Mouse (Mus musculus): ENCODE data around the gene Cadm2. TPM values are rescaled to one million over a fixed set of nuclear protein-coding genes. Genes with fewer than 3 reads are reported as not detected.

The Cadm2 gene
- total RNA-seq, 2 experiments from 2014 or later = 0.26 to 1.3 TPM

- no peak for DNase-seq (ENCODE audit: low spot score)
- intact Hi-C loops (cut with DNase I) = no loop called here
Observed at GRCm38 (mm10) chr16:67186322-67186721, 434.4 kb downstream of the Cadm2 start.

DNA sequence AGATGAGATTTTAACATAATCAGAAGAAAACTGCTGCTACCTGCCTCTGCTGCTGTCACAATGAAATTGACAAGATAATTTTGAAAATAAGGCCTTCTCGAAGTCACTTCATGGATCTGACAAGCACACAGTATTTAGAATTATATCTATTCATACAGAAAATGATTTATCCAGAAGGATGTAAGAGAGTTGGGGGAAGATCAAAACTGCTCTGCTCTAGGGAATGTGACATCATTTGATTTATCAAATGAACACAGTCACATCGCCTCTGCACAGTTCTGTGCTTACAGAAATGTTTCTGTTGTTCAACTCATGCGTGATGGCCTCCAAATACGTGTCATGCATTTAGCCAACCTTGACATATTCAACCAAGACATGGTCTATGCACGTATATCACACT lies 437.8 kb downstream of the Cadm2 start:
- DNase-seq (ENCODE audit: low spot score) = no peak

GRCm38 (mm10) chr16:67175386-67175785 lies 445.3 kb downstream of the Cadm2 start:
- intact Hi-C loops (cut with DNase I) = no loop called here
- no peak for DNase-seq (ENCODE audit: low spot score)

More for the DNA sequence above, 437.8 kb downstream of the Cadm2 start:
- intact Hi-C loops (cut with DNase I) = no loop called here

GRCm38 (mm10) chr16:67162211-67162790 lies 458.4 kb downstream of the Cadm2 start:
- intact Hi-C loops (cut with DNase I) = no loop called here

GRCm38 (mm10) chr16:67124811-67125210 lies 495.9 kb downstream of the Cadm2 start:
- intact Hi-C loops (cut with DNase I) = no loop called here
- no peak for DNase-seq (ENCODE audit: low spot score)

More at GRCm38 (mm10) chr16:67162211-67162790, 458.4 kb downstream of the Cadm2 start:
- DNase-seq (ENCODE audit: low spot score) = no peak

GRCm38 (mm10) chr16:67122532-67122931 lies 498.2 kb downstream of the Cadm2 start:
- no peak for DNase-seq (ENCODE audit: low spot score)
- intact Hi-C loops (cut with DNase I) = no loop called here

- intact Hi-C loops (cut with DNase I) = no loop called here
- no peak for DNase-seq (ENCODE audit: low spot score)
Observed at GRCm38 (mm10) chr16:67121781-67122180, 498.9 kb downstream of the Cadm2 start.

- no peak for DNase-seq (ENCODE audit: low spot score)
- intact Hi-C loops (cut with DNase I) = no loop called here
Observed at GRCm38 (mm10) chr16:67106478-67107061, 514.1 kb downstream of the Cadm2 start.

- intact Hi-C loops (cut with DNase I) = no loop called here
- DNase-seq (ENCODE audit: low spot score) = no peak
Observed at GRCm38 (mm10) chr16:67096706-67097105, 524.0 kb downstream of the Cadm2 start.

DNA sequence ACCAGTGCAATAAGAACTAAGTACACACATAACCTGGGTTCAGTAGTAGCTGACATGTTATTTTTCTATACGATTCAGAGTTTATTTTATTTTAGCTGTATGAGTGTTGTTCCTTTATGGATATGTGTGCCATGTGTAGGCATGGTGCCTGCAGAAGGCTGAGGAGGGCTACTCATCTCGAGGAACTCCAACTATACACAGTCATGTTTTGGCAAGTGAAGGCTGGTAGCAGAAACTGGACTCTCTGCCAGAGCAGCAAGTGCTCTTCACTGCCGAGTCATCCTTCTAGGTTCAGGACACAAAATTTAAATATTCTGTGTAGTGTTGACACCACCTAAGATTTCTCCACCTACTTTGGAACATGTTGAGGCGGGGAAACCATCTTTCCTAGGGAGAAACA lies 524.8 kb downstream of the Cadm2 start:
- intact Hi-C loops (cut with DNase I) = no loop called here
- DNase-seq (ENCODE audit: low spot score) = no peak

DNA sequence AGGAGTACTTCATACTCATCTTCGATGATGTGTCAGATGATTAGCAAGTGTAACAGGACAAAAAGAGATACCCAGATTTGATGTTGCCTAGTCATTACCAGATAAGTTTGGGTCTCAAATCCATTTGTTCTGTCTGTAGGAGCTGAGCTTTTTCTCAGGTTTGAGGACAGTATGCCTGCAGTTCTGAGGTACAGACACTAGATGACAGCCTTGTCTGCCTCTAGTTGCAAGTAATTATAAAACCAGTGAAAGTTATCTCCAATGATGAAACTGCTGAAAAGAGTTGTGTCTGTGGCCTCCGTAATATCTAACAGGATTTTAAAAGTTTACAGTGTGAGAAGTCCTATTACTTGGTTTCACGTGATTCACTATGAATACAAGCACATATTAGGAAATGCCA lies 531.0 kb downstream of the Cadm2 start:
- intact Hi-C loops (cut with DNase I) = no loop called here
- DNase-seq (ENCODE audit: low spot score) = no peak

GRCm38 (mm10) chr16:67079318-67079717 lies 541.4 kb downstream of the Cadm2 start:
- no peak for DNase-seq (ENCODE audit: low spot score)
- intact Hi-C loops (cut with DNase I) = no loop called here

- intact Hi-C loops (cut with DNase I) = no loop called here
- DNase-seq (ENCODE audit: low spot score) = no peak
Observed at GRCm38 (mm10) chr16:67076169-67076895, 544.4 kb downstream of the Cadm2 start.

- DNase-seq (ENCODE audit: low spot score) = no peak
- intact Hi-C loops (cut with DNase I) = no loop called here
Observed at GRCm38 (mm10) chr16:67068461-67068860, 552.2 kb downstream of the Cadm2 start.

GRCm38 (mm10) chr16:67030918-67031317 lies 589.8 kb downstream of the Cadm2 start:
- intact Hi-C loops (cut with DNase I) = no loop called here
- no peak for DNase-seq (ENCODE audit: low spot score)

DNA sequence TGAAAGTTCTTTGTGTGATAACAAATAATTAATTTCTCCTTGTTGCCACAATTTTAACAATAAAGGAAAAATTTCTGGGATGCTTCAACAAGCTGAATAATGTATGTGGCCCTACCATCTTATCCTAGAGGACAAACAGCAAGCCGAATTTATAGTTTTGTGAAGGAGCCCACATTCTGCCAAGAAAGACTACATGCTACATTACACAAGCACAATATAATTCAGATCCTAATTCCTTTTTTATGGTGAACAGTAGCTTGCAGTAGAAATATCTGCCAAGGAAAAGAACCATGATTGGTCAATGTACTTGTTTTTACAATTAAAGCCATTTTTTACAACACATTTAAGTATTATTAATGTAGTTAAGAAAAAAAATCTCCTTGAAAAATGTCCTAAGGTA lies 600.9 kb downstream of the Cadm2 start:
- DNase-seq (ENCODE audit: low spot score) = no peak
- intact Hi-C loops (cut with DNase I) = no loop called here

DNA sequence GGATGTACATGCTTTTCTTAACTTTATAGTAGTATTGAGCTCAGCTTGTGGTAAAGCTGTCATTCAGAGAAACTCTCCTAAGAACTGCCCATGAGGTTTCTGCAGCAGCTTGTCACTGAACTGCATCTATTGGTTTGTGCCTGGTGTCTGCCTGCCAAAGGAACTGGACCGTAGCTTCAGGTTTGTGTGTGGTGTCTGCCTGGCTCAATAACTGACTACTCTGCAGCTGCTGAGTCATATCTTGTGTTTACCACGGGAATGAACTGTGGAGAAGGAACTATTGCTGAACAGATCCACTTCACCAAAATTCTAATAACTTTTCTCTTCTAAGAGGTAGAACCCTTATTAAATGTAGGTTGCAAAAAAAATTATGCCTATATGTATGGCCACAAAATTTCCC lies 603.0 kb downstream of the Cadm2 start:
- intact Hi-C loops (cut with DNase I) = no loop called here
- DNase-seq (ENCODE audit: low spot score) = no peak

DNA sequence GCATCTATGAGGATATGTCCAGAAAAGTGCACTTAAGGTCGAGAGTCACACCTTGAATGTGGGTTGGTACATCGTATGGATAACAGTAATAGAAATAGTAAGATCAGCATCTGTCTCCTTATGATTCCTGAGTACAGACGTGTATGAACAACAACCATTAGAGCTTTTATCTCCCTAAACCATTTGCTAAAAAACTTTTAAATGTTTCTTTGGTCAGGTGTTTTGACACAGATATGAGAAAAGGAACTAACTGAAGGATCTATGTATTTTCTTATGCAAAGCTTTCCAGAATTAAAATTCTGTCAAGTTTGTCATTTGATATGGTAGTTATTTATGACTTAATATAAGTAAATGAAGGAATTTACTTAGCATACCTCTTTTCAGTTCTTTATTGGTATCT lies 617.5 kb downstream of the Cadm2 start:
- no peak for DNase-seq (ENCODE audit: low spot score)
- intact Hi-C loops (cut with DNase I) = no loop called here

GRCm38 (mm10) chr16:67001707-67002106 lies 619.0 kb downstream of the Cadm2 start:
- intact Hi-C loops (cut with DNase I) = no loop called here

GRCm38 (mm10) chr16:66997461-66997860 lies 623.2 kb downstream of the Cadm2 start:
- intact Hi-C loops (cut with DNase I) = no loop called here
- DNase-seq (ENCODE audit: low spot score) = no peak

More at GRCm38 (mm10) chr16:67001707-67002106, 619.0 kb downstream of the Cadm2 start:
- no peak for DNase-seq (ENCODE audit: low spot score)

DNA sequence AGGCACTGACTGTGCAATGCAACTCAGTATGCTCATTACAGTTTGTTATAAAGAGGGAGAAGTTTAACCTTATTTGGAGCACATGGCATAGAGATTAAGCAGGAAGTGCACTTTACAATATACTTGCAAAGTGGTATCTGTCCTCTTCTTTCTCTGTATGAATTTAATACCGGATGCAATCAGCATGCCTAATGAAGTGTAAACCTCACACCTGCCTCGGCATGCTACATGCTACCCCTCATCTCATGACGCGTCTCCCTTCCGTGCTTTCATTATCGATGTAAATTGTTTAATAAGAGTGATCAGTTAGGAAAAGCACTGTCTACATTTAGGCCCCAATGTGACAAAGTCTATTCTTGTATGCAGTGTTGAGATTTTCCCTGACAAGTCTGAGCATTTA lies 633.0 kb downstream of the Cadm2 start:
- intact Hi-C loops (cut with DNase I) = no loop called here

More for the DNA sequence above, 633.0 kb downstream of the Cadm2 start:
- no peak for DNase-seq (ENCODE audit: low spot score)

All from heart, postnatal 25 days (tissue).